Mouse (Mus musculus) spleen, postnatal 4 days (tissue): Measurements from ENCODE around the gene Hes1.

Experiments used
- DNase-seq, 2 experiments: peaks; one replicate each; pipeline ENCODE4 v3.0.0; 2022; ENCODE audit warnings: low spot score in 2 of 2

Gene Hes1

DNA sequence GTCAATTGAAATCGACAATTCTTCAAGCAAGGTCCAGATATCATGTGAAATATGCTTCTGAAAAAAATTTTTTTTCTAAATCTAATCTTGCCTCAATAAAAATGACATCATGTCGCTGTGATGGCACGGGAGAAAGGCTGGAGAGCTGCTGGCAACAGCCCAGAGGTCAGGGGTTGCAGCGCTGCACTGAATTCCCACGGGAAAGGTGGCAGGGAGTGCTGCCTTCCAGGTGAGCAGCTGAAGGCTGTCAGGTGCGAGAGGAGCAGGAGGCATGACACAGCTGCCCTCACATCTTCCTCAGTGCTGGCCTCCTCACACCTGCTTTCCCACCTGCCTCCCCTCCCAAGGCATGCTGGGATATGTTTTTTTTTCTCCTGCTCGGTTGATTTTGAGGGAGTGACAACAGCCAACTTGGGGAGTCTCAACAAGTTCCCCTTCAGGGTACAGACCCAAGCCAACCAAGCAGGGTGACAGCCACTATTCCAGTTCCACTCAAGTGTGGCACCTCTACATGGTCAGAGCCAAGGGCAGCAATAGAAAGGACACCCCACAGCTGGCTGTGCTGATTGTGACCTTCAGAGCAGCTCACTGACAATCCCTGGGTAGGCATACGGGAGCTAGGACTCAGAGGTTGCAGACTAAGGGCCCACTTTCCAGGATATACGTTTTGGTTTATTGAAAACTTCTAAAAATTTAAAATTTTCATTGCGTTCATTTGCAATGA, 13.3 kb upstream of the Hes1 start:
- no peak for DNase-seq

DNA sequence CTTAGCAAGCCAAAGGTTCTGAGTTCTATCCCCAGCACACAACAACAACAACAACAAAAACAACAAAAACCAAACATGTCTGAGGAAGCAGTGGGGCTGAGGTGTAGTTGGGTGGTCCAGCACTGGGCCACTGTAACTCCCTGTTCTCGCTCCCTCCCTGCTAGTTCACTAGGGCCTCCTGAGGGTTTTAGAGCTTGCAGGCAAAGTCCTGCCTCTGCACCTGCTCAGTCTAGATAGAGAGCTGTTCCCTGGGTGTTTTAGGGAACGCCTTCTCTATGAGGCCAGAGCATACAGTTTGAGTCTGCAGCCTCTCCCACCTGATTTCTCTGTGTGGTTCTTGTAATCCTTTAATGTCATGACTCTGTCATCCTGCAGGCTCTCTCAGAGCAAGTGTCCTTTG, 11.9 kb upstream of the Hes1 start:
- DNase-seq = no peak

DNA sequence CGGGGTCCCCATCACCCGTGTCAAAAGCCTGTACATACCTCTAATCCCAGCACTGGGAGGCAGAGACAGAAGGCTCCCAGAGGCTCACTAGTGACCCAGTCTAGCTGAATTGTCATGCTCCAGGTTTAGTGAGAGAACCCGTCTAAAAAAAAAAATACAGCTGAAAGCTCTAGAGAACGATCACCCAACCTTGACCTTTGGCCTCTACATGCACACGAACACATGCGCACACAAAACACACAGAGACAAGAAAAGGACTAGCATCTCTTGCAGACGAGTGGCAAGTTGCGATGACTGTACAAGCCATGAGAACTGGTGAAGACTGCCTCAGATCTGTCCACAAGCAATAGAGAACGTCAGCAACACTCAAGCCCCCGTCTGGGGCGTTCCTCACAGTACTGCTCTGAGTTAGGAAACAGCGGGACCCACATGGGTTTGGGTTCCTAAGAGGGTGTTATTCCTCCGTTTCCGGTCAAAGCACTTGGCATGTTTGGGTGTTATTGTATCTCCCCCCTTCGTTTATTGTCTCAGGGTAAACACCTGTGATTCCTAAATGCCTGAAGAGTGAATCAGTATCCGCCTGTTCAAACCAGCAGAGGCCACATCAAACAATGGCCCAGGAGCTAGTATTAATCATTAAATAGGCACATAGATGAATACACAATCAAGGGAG, 11.2 kb upstream of the Hes1 start:
- no peak for DNase-seq

DNA sequence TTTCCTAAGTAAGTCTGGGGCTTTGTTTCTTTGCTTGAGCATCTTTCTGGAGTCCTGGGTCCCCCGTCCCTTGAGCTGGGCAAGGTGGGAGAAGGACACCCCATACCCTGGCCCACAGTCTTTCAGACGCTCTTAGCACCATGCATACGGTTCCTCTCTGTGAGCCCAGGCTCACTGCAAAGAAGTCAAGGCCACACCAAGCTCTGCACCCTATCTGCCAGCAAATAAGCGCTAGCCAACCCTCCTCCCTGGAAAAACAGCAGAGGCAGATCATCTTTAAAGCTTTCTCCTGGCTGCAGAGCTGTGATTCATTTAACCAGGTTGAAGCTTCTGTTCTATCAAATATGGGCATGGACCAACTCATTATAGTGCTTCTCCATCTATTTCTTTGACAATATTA, 9.6 kb upstream of the Hes1 start:
- no peak for DNase-seq

DNA sequence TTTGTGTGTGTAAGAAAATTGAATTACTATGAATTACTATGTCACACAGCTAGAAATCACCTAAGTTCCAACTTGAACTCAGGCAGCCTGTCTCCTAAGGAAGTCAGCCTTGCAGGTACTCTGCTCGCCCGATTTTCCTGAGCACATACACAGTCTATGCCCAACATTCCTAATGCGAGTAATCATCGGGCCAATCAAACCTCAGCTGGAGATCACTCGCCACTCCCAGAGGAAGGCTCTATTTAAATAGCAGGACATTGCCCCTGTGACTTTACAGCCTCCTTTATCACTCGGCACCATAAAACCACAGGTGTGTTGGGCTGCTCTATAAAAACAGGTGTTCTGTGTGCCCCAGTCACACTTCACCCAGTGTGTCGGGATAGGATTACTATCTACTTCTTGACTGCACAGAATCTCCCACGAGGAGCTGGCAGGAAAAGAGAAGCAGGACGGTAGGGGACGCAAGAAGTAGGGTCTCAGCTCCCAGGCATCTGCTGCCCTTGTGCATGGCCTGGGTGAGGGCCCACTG, 8.8 kb upstream of the Hes1 start:
- no peak for DNase-seq

DNA sequence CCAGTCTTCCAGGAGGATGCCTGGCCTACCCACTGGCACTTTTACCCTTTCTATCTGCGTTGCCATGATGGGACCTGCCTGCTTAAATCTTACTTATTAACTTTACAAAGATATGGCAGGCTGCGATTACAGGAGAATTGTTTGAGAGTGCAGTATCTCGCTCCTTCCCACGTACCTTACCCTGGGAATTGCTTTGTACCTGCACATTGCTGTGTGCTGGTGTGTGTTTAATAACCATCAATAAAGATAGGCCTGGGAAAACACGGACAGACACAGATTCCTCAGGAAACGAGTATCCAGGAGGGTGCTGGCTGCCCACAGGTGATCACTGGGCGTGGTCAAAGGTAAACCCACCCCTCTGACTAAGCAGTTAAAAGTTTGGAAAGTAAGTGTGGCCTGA, 8.3 kb upstream of the Hes1 start:
- DNase-seq = no peak

DNA sequence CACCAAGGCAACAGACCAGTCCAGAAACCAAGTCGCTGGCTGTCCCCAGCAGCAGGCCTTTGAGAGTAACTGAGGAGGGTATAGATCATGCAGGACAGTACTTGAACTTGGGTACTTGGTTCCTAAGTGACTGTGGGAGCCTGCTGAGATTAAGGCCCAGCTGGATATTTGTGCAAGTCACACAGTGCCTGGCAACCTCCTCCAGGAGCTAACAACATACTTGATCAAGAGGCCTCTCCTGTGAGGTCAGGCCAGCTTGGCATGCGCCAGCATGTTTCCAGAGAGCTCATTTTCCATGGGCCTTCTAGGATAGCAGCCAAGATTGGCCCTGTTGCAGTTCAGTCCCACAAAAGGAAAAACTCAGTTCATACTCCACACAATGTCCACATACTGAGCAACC, 7.3 kb upstream of the Hes1 start:
- no peak for DNase-seq

DNA sequence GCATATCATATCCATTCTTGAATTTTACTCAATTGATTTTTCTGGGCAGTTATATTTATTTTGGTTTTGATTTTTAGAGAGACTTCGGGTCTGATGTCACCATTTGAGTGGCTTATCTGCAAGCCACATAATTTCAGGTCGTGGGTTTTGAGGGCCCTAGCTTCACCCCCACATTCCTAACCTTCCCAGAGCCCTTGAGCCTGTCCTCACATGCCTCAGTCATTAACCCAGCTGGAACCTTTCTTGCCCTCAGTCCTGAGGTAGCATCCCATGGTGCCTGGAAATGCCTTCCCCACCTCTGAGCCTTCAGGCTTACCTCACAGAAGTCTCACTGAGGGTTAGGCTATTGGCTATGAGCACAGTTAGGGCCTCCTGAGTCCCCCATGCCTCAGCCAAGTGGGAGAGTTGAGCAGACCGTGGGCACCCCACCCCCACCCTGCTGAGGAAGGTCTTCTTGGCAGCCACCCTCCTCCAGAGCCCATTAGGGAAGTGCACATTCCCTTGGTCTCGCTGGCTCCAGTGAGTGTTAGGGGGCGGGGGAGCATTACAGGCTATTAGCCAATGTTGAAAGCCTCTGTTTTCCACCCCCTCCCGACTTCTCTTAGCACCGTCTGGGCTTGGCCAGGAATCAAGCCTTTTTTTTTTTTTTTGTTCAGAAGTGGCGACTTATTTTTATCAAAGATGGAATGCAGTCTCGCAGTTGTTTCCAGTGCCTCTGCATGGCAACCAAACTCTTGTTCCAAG, 5.0 kb upstream of the Hes1 start:
- DNase-seq = no peak

DNA sequence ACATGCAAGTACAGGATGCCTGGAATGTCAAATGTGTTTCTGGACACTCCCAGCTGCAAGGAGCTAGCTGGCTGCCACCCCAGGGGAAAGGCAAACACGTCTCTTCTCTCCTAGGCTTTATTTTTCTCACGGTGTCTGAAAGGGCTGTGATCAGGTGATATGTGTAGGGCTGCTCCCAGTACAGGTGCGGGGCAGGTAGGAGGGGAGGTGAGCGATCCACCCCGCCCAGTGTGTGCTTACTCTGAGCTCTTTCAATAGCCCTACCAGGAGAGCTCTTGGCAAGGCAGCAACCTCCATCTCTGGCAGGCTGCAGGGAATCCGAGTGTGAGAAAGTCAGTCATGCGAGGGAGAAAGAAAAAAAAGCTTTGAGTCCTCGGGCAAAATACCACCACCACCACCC, 3.8 kb upstream of the Hes1 start:
- no peak for DNase-seq

DNA sequence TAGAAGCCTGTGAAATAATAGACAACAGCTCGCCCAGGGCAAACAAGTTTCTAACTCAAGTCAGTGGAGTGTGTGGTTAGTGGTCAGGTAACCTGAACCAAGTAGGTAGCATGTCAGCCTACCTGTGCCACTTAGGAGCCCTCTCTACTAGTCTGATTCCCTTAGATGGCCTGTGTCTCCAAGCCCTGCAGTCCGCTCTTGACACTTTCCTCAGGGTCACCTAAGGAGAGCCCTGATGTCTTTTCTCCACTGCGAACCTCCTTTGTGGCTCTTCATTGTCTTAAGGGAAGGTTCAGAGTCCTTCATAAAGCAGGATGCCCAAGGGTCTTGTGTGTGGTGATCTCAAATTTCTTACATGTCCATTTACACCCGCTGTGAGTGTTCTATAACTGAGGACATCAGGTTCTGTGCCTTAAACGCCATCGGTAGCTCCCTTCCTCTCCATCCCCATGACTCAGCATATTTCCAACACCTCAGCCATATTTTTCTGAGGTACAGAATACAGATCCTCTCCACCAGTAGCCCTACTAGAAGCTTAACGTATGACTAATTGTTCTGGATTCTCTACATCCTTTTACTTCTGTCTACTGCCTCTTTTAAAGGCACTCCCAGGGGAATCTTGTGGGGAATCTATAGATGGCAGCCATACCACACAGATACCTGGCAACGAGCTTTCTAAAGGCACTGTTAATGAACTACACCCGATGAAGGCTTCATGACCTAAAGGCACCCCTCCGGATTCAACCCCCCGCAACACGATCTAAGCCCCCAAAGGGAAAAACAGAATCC, 1.7 kb upstream of the Hes1 start:
- DNase-seq = no peak

DNA sequence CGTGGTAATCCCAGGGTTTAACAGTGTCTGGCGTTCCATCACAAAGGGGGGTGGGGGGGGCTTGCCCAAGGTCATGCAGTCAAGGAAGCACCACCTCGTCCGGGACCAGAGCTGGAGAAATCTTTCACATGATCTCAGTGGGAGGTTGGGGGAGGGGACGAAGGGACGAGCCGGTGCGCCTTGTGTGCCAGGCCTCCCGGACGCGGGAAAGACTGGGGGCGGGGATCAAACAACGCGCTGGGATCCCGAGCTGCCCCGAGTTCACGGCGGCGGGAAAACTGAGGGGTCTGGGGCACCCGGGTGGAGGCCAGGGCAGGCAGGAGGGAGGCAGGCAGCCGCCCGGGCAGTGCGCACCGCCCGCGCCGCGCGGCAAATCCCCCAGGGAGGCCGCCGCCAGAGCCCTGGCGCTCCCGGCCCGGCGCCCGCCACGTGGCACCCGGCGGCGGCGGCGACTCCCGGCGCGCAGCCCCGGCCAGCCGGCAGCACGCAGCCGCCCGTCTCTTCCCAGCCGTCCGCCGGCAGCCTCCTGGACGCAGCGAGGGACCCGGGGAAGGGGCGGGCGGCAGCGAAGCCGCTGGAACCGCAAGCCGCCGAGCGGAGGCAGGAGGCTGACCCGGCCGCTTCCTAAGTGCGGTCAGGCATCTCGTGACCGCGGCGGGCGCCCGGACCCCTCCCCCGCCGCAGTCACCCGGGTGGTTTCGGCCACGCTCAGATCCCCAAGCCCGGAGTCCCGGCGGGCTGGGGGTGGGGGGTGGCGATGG, 883 bp upstream of the Hes1 start:
- DNase-seq = peak; percentile 36 to 74

DNA sequence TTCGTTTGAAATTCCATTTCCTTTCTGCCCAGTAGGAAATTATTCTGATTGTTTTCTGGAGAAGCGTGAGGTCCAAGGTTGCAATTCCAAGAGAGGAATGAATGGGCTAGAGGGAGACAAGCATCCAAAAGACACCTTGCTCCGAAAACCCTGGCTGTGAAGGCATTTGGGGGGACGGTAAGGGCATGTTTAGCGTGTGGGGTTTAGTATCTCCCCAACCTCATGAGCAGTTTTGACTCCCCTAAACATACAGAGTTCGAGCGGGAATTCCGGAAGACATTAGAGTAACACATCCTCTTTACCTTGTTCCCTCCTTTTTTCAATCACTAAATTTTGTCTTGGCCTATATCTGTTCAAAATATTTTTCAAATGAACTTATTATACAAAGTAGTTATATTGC, 429 bp downstream of the Hes1 start:
- no peak for DNase-seq

DNA sequence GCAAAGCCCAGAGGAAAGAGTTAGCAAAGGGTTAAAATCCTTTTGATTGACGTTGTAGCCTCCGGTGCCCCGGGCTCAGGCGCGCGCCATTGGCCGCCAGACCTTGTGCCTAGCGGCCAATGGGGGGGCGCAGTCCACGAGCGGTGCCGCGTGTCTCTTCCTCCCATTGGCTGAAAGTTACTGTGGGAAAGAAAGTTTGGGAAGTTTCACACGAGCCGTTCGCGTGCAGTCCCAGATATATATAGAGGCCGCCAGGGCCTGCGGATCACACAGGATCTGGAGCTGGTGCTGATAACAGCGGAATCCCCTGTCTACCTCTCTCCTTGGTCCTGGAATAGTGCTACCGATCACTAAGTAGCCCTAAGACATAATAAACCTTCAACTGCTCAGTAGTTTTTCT, 893 bp downstream of the Hes1 start:
- DNase-seq = peak; percentile 74

DNA sequence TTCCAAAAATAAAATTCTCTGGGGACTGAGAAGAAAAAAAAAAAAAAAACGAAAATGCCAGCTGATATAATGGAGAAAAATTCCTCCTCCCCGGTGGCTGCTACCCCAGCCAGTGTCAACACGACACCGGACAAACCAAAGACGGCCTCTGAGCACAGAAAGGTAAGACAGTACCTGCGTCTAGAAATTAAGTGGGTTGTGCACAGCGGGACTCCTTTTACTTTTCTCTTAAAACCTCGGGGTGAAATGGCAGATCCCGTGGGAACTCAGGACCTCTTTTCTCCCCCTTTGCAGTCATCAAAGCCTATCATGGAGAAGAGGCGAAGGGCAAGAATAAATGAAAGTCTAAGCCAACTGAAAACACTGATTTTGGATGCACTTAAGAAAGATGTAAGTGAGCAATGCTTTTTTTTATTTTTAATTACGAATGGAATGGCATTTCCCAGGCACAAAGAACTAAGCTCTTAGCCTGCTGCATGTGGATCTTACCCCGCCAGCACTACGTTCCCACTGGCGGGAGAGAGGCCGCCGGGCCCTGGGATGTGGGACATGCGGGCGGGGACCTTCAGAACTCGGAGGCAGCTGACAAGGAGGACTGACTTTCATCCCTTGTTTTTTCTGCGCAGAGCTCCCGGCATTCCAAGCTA, 1.5 kb downstream of the Hes1 start:
- no peak for DNase-seq

DNA sequence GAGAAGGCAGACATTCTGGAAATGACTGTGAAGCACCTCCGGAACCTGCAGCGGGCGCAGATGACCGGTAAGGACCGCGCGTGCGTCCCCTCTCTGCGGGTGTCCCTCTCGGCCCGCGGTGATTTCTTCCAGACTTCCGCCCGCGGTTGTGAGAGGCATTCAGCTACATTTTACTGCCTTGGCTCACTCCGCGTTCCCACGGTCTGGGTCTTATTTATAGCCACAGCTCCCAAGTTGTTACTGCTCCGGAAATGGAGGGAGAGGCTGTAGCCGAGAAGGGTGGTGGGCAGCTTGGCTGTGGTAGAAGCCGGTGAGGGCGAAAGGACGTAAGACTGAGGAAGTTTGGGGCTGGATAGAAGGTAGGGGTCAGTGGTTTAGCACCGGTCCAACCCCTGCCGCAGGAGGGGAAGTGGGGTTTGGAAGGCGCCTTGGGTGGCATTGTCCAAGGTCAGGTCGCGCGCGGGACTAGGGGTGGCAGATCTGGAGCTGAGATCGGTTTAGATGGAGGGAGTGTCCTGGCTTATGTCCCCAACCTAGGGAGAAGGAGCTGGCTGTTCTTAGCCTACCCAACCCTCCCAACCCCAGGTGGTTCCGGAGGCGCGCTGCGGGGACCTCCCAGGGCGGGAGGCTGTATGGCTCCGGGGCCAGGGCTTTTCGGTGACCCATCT, 2.1 kb downstream of the Hes1 start:
- DNase-seq = peak; percentile 34 to 74

DNA sequence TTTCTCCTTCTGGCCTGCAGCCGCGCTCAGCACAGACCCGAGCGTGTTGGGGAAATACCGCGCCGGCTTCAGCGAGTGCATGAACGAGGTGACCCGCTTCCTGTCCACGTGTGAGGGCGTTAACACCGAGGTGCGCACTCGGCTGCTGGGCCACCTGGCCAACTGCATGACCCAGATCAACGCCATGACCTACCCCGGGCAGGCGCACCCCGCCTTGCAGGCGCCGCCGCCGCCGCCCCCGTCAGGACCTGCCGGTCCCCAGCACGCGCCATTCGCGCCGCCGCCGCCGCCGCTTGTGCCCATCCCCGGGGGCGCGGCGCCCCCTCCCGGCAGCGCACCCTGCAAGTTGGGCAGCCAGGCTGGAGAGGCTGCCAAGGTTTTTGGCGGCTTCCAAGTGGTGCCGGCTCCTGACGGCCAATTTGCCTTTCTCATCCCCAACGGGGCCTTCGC, 2.7 kb downstream of the Hes1 start:
- DNase-seq = peak; percentile 76 to 90

DNA sequence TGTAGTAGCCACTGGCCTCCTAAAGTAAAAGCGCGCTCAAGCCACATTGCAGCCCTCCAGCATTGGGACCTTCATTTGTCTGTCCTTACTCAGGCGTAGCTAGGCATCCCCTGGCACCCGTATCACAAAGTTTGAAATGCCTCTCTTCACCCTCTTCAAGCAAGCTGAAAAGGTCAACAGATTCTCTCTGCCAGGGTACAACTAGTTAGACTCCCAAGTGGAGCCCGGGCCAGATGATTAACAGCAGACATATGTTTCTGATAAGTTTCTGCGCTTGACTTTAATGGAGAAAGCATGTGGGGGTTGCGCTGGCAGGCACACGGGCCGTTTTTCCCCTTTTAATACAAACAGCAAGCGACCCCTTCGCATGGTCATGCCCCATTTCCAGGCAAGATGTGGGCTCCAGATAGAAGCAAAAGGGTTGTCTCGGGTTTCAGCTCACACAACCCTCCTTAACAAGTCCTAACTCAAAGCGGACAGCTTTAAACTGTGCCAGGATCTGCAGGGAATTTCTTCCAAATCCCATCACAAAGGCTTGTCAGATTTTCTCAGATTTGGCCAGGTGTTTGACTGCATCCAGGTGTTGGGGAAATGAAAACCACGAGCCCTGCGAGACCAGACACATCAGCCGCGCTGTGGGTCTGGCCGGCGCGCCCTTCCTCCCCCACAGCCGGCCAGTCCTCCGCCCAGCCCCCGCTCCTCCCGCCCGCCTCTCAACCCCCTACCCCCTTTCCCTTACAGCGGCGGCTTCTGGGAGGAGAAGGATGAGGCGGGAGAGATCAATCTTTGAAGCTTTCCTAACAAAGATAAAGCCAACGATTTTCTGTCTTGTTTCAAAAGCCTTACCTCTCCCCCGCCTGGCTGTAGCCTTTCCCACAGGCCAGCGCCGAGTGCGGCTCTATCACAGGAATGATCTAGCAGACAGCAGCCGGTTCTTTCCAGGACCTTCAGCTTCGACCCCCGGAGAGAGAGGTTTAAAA, 4.1 kb downstream of the Hes1 start:
- no peak for DNase-seq

DNA sequence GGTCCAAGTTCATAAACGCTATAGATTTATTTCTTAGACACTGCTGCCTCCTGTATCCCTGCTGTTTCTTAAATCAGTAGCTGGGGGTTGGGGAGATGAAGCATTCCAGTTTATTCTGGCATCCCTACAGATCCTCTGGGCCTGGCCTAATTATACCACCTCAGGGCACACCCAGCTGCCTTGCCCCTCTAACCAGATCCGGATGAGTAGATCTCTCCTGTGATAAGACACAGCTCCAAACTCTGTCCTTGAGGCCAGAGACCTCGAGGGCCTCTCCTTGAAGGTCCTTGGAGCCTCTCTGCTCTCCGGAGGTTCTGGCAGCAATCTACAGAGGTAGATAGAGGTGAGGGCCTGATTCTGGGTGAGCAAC, 5.4 kb downstream of the Hes1 start:
- no peak for DNase-seq
